Mouse (Mus musculus) lung, embryonic 15.5 days (tissue): ENCODE results near the gene Fam198b. TPM values are rescaled to one million over a fixed set of nuclear protein-coding genes. Genes with fewer than 3 reads are reported as not detected.
"Not testable (repeated sequence)": the region's sequence is repeated elsewhere in the genome, so short reads cannot be mapped to it uniquely, and the experiment has no call there.

Experiments
- ATAC-seq: fragments of 200-750 bp; cut with Nextera tagmentation; 2 replicates; pipeline ENCODE4 v1.8.0; 2017; ENCODE audit warnings: moderate number of reproducible peaks, borderline replicate concordance; ENCODE audit not compliant: low FRiP score, low TSS enrichment; ENCODE audit errors: extremely low read depth
- H3K27ac ChIP-seq: fragments of 300-500 bp; sonication (generic); 2 replicates; pipeline ENCODE4 v1.5.1; 2015; ENCODE audit warnings: moderate library complexity, mild to moderate bottlenecking, inconsistent platforms
- H3K27me3 ChIP-seq: fragments of 300-500 bp; sonication (generic); 2 replicates; pipeline ENCODE4 v1.6.1; 2015; ENCODE audit warnings: inconsistent platforms
- H3K36me3 ChIP-seq: fragments of 300-500 bp; sonication (generic); 2 replicates; pipeline ENCODE4 v1.6.1; 2015; ENCODE audit warnings: inconsistent platforms
- H3K4me1 ChIP-seq: fragments of 300-500 bp; sonication (generic); 2 replicates; pipeline ENCODE4 v1.6.1; 2015; ENCODE audit warnings: inconsistent platforms
- H3K4me2 ChIP-seq: fragments of 300-500 bp; sonication (generic); 2 replicates; pipeline ENCODE4 v1.6.1; 2015; ENCODE audit warnings: inconsistent platforms, mild to moderate bottlenecking, moderate library complexity
- H3K4me3 ChIP-seq: fragments of 300-500 bp; sonication (generic); 2 replicates; pipeline ENCODE4 v1.5.1; 2015; ENCODE audit warnings: mild to moderate bottlenecking, inconsistent platforms
- H3K9ac ChIP-seq: fragments of 300-500 bp; sonication (generic); 2 replicates; pipeline ENCODE4 v1.6.1; 2015; ENCODE audit warnings: inconsistent platforms
- H3K9me3 ChIP-seq: fragments of 300-500 bp; sonication (generic); 2 replicates; pipeline ENCODE4 v1.6.1; 2016; ENCODE audit warnings: inconsistent platforms
- WGBS: fragments of 180-500 bp; shearing (Covaris S2); methylation state at CpG from one replicate; pipeline ENCODE4 v1.1.7; 2015; 5-methylcytosine and 5-hydroxymethylcytosine counted together
- polyA plus RNA-seq: library from polyadenylated mRNA; unstranded; fragments of >200 nt; fragmentation: Nextera tagmentation; extraction: Ambion mirVana; gene quantifications from 2 replicates; pipeline ENCODE4 v1.2.1, GENCODE M21; 2015

The Fam198b gene
- polyA plus RNA-seq, 1 experiment from 2014 or later: 27.1 TPM

DNA sequence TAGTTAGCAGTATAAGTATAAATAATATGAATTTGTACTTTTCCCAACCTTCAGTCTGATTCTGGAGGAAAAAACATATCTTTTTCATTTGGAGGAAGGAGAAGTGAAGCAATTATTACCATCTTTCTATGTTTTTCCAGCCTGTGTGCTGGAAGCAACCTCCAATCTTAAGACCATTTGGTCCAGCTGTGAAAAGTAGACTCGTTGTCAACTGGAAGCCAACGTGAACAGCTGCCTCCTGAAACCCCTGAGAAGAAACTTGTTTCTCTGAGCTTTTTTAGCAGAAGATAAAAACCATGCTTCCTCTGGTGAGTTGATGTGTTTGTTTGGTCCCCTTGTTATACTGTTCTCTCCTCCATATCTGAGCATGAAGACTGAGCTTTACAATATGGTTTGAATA, 84.1 kb downstream of the Fam198b start:
- Histone ChIP-seq H3K4me3 (no peak overlapping the region), H3K9ac (no peak overlapping the region), H3K9me3 (no peaks in the 10 kb centered on the region), H3K27me3 (no peaks in the 10 kb centered on the region), H3K4me1 (no peaks in the 10 kb centered on the region), H3K4me2 (no peak overlapping the region), H3K27ac (no peak overlapping the region), H3K36me3 (no peaks in the 10 kb centered on the region)
- 63% methylated on average over 2 of the region's 2 CpGs for WGBS
- no peak for ATAC-seq

GRCm38 (mm10) chr3:79969536-79969935, 85.2 kb downstream of the Fam198b start:
- not testable (repeated sequence) for ATAC-seq, H3K4me3 ChIP-seq, H3K36me3 ChIP-seq, H3K4me2 ChIP-seq, H3K27me3 ChIP-seq, H3K4me1 ChIP-seq, H3K9me3 ChIP-seq, H3K9ac ChIP-seq, H3K27ac ChIP-seq
- WGBS: 78% methylated on average over 3 of the region's 3 CpGs

- Histone ChIP-seq H3K4me3 (no peak overlapping the region), H3K9ac (no peak overlapping the region), H3K4me1 (no peaks in the 10 kb centered on the region), H3K36me3 (no peaks in the 10 kb centered on the region), H3K27ac (no peak overlapping the region), H3K4me2 (no peak overlapping the region), H3K9me3 (no peaks in the 10 kb centered on the region), H3K27me3 (no peaks in the 10 kb centered on the region)
- ATAC-seq: no peak
- WGBS: 52% methylated on average over 2 of the region's 2 CpGs
Measured at GRCm38 (mm10) chr3:79970070-79970469, 85.7 kb downstream of the Fam198b start.

- ATAC-seq: no peak
- 28% methylated on average over 2 of the region's 2 CpGs for WGBS
- H3K36me3 ChIP-seq: no peaks in the 10 kb centered on the region
- H3K4me2 ChIP-seq: no peak overlapping the region
- no peaks in the 10 kb centered on the region for H3K27me3 ChIP-seq
- H3K4me1 ChIP-seq: no peaks in the 10 kb centered on the region
- H3K9me3 ChIP-seq: no peaks in the 10 kb centered on the region
- H3K27ac ChIP-seq: no peak overlapping the region
- H3K4me3 ChIP-seq: no peak overlapping the region
- H3K9ac ChIP-seq: no peak overlapping the region
Measured at GRCm38 (mm10) chr3:79970498-79970897, 86.2 kb downstream of the Fam198b start.

DNA sequence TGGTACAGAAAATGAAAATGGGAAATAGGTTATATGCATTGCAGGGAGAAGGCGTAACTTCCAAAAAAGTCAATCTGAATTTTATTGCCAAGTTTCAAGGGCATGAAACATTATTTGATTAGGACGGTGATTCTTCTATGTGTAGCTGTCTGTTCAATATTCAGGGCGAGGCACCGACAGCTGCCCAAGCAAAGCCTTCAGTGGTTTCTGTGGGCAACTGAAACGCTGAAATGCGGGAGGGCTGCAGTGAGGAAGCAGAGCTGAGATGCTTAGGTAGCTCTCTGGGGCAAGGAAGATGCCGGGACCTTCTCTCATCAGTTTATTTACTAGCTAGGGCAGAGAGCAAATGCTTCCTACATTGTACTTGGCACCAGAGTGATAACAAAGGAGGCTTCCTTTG, 87.2 kb downstream of the Fam198b start:
- Histone ChIP-seq H3K4me3 (no peak overlapping the region), H3K36me3 (no peaks in the 10 kb centered on the region), H3K27me3 (no peaks in the 10 kb centered on the region), H3K4me1 (peaks cover 7% of the 10 kb centered on the region), H3K4me2 (no peak overlapping the region), H3K9ac (no peak overlapping the region), H3K9me3 (no peaks in the 10 kb centered on the region), H3K27ac (no peak overlapping the region)
- no peak for ATAC-seq
- 74% methylated on average over 7 of the region's 7 CpGs for WGBS

DNA sequence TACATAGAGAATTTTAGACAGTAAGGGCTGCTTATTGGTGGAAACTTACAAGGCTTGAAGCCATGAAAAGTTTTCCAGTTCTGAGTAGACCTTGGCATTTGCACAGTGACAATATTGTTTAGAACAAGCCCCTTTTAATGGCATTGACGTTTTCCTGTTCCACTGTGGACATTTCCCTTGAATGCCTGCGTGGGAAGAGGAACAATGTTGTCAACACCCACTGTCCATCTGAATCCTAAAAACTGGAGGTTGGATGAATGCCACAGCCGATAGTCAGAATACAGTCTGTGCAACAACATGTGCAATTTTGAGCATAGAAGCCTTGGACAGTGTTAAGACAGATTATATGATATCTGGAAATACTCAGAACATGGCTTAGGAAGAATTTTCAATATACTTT, 92.5 kb downstream of the Fam198b start:
- H3K27me3 ChIP-seq: no peaks in the 10 kb centered on the region
- no peaks in the 10 kb centered on the region for H3K36me3 ChIP-seq
- no peak overlapping the region for H3K4me2 ChIP-seq
- no peak overlapping the region for H3K27ac ChIP-seq
- peaks cover 24% of the 10 kb centered on the region for H3K4me1 ChIP-seq
- H3K4me3 ChIP-seq: no peak overlapping the region
- H3K9me3 ChIP-seq: no peaks in the 10 kb centered on the region
- H3K9ac ChIP-seq: no peak overlapping the region
- no peak for ATAC-seq
- WGBS: 41% methylated on average over 3 of the region's 3 CpGs

DNA sequence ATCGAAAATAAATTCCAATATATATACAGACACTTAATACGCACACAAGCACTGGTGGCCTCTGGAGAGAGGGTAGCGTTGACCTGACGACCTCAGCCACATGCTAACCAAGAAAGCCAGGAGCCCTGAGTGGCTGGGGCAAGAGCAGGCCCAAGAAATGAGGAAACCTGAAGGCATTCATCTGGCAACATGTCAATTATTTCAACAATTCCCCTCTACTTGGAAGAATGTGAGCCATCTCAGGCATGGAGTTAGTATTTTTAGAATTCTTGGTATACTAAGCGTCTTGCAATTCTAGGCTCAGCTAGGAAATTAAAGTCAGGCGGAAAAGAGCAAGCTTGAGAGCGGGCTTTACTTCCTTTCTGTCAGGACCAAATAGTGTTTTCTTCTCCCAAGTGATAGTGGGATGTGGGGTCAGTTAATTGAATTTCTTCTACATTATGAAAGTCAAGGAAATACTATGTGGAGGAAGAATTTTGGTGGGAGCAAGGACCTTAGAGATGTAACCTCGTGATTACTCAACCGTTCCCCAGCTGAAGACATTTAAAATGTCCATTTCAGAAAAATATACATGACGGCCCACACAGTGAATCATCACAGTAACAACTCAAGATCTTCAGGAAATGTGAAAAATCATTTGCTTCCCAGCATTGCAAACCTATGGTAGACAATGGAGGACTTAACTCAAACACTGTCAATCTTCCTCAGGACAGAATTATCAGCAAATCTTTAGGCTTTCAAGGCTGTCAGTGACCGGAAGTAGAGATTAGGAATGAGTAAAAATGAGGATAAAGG, 93.5 kb downstream of the Fam198b start:
- ATAC-seq: peak; percentile 49; the same call in 1 of the 2 replicates
- H3K4me1 ChIP-seq: peaks cover 24% of the 10 kb centered on the region
- no peak overlapping the region for H3K4me2 ChIP-seq
- no peaks in the 10 kb centered on the region for H3K27me3 ChIP-seq
- H3K36me3 ChIP-seq: no peaks in the 10 kb centered on the region
- peak overlapping the region; percentile 59 for H3K27ac ChIP-seq
- no peak overlapping the region for H3K9ac ChIP-seq
- H3K9me3 ChIP-seq: no peaks in the 10 kb centered on the region
- 45% methylated on average over 11 of the region's 11 CpGs for WGBS
- no peak overlapping the region for H3K4me3 ChIP-seq

GRCm38 (mm10) chr3:79980714-79981113, 96.4 kb downstream of the Fam198b start:
- no peaks in the 10 kb centered on the region for H3K36me3 ChIP-seq
- H3K9ac ChIP-seq: no peak overlapping the region
- H3K27ac ChIP-seq: no peak overlapping the region
- no peak for ATAC-seq
- H3K27me3 ChIP-seq: no peaks in the 10 kb centered on the region
- H3K9me3 ChIP-seq: no peaks in the 10 kb centered on the region
- no peak overlapping the region for H3K4me3 ChIP-seq
- H3K4me2 ChIP-seq: no peak overlapping the region
- H3K4me1 ChIP-seq: peaks cover 24% of the 10 kb centered on the region
- 91% methylated on average over 1 of the region's 1 CpGs for WGBS

DNA sequence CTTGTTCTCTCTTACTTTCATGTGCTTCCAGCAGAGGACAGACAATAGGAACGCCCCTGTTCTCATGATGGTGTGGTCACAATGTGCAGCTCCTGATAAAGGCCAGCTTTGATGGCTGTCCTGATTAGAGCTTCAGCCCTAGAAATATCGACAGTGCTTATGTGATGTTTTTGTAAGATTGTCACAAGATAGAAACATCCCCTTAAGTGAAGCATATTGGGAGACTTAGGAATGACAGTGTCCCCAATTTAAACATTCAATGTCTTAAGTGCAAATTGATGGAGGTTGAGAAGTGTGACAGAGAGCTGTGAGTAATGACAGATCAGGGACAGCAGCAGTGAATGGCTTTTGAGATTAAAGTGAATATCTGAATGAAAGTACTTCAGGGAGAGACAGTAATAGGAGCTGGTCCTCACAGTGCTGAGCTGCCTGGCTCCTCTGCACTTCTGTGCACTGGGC, 99.7 kb downstream of the Fam198b start:
- H3K4me1 ChIP-seq: no peaks in the 10 kb centered on the region
- H3K9me3 ChIP-seq: no peaks in the 10 kb centered on the region
- H3K36me3 ChIP-seq: no peaks in the 10 kb centered on the region
- ATAC-seq: no peak
- H3K4me2 ChIP-seq: no peak overlapping the region
- H3K9ac ChIP-seq: no peak overlapping the region
- 50% methylated on average over 2 of the region's 2 CpGs for WGBS
- H3K4me3 ChIP-seq: no peak overlapping the region
- no peak overlapping the region for H3K27ac ChIP-seq
- no peaks in the 10 kb centered on the region for H3K27me3 ChIP-seq

- no peak overlapping the region for H3K27ac ChIP-seq
Measured at GRCm38 (mm10) chr3:79984542-79984941, 100.2 kb downstream of the Fam198b start.

DNA sequence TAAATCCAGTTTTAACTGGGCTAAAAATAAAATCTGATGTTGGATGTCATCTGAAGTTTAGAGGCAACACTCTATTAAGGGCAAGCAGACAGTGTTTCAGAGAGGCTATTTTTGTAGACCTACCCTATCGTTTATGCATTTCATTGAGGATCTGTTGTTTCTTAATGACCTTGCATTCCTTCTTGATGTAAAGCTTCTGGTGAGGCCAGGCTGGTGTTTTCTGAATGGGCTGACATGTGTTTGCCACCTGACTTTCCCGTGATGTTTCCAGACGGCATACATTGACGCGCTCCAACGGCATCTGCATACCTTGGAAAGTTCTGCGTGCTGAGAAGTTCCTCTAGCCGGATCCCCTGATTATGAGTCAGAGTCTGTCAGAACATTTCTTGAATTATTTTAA, 104.9 kb downstream of the Fam198b start:
- Histone ChIP-seq H3K36me3 (no peaks in the 10 kb centered on the region), H3K4me2 (no peak overlapping the region), H3K4me1 (peaks cover 13% of the 10 kb centered on the region; the same call in 1 of the 2 replicates), H3K9ac (no peak overlapping the region), H3K27ac (no peak overlapping the region), H3K27me3 (no peaks in the 10 kb centered on the region), H3K9me3 (no peaks in the 10 kb centered on the region), H3K4me3 (no peak overlapping the region)
- WGBS: 50% methylated on average over 8 of the region's 8 CpGs
- ATAC-seq: no peak

More at GRCm38 (mm10) chr3:79984542-79984941, 100.2 kb downstream of the Fam198b start:
- Histone ChIP-seq H3K9ac (no peak overlapping the region), H3K9me3 (no peaks in the 10 kb centered on the region), H3K4me1 (no peaks in the 10 kb centered on the region), H3K4me2 (no peak overlapping the region), H3K36me3 (no peaks in the 10 kb centered on the region), H3K4me3 (no peak overlapping the region), H3K27me3 (no peaks in the 10 kb centered on the region)
- ATAC-seq: no peak
- WGBS: 33% methylated on average over 1 of the region's 1 CpGs

- no peaks in the 10 kb centered on the region for H3K36me3 ChIP-seq
- 16% methylated on average over 2 of the region's 2 CpGs for WGBS
- no peaks in the 10 kb centered on the region for H3K27me3 ChIP-seq
- no peak overlapping the region for H3K9ac ChIP-seq
- H3K4me3 ChIP-seq: no peak overlapping the region
- no peaks in the 10 kb centered on the region for H3K9me3 ChIP-seq
- no peak overlapping the region for H3K4me2 ChIP-seq
- H3K27ac ChIP-seq: no peak overlapping the region
- no peak for ATAC-seq
- H3K4me1 ChIP-seq: peaks cover 14% of the 10 kb centered on the region; the same call in 1 of the 2 replicates
Measured at GRCm38 (mm10) chr3:79989911-79990310, 105.6 kb downstream of the Fam198b start.
